Mouse (Mus musculus): ENCODE data around the gene Gm11032.
"Not testable (repeated sequence)": the region's sequence is repeated elsewhere in the genome, so short reads cannot be mapped to it uniquely, and the experiment has no call there.

The Gm11032 gene

DNA sequence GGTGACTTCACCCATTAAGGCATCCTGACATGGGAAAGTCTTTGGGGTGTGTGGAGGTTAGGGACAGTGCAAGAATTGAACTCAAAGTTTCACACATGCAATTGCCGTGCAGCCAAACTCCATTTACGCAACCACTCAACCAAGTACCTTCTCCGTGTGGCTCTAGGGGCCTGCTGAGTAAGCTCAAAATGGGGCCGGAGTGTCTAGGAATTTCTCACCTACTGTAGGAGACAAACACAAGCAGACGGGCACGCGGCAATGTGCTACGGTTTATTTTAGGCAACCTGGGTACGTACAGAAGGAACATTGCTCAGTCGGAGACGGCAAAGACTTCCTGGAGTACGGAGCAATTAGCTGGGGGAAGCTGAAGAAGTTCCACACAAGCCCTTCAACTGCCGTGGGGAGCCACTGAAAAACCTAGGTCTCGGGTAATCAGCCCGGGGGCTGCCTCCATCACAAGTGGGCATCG, at the start of gene Gm11032:
Gm11032 (plus strand) TSS at position 51 of the 469 bp plus-strand sequence.
- no peak for DNase-seq

DNA sequence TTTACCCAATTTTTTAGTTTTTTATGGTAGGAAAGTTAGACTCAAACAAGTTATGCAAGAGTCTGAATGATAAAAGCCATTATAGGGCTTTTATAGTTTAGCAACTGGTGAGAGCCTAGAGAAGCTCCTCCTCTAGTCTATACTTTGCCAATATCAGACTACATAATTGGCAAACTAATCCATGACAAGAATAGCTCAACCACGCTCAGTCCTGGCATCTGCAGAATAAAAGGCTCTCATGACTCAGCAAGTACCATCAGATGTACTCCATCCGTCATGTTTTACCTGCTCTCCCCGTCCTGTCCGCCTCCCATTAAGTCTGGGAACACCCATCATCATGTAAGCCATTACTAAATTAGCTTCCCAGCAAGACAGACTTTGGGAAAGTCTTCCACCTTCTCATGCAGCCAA, 48.4 kb upstream of the Gm11032 start:
- DNase-seq, result no peak

DNA sequence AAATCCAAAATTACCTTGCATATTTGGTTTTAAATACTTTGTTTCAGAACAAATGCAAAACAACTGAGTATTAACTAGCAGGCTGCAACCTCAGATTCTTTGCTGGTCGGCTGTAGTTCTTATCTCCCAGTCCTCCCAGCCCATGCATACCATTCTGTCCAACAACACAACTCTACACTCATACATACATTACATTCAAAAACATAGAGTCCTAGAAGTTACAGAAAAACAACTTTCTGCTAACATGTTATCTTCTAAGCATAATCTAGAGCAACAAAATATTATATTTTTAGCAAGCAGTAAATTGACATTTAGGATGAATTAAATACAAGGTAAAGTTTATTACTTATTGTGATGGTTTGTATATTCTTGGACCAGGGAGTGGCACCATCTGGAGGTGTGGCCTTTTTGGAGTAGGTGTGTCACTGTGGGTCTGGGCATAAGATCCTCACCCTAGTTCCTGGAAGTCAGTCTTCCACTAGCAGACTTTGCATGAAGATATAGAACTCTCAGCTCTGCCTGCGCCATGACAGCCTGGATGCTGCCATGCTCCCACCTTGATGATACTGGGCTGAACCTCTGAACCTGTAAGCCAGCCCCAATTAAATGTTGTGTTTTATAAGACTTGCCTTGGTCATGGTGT, 43.7 kb upstream of the Gm11032 start:
- DNase-seq, result not testable (repeated sequence)

DNA sequence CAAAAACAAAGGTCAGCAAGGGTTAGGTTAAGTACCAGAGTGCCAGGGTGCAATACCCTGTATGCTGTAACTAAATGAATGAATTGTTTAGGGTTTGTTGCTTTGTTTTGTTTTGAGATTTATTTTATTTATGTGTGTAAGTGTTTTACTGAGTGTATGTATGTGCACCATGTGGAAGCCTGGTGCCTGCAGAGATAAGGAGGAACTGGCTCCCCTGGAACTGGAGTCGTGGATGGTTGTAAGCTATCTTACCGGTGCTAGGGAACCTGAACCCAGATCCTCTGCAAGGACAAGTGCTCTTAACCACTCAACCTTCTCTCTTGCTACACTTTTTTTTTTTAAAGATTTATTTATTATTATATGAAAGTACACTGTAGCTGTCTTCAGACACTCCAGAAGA, 42.8 kb upstream of the Gm11032 start:
- no peak for DNase-seq

DNA sequence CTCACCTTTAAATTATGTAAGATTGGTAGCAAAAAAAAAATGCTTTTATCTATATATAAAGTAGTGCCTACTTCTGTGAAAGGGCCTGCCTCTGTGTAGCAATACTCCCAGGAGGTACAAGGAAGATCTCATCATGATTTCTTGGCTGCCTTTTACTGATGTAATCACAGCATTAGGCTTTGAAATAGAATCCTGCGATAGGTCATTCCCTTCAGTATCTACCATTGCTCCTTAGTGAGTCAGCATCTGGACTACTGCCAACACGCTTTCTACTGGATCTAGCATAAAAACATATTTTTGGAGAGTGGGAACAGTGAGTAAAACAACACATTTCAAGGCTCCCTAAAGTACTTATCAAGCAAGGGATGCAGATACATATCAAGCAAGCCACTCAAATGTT, 41.2 kb upstream of the Gm11032 start:
- peak; percentile 64 for DNase-seq

DNA sequence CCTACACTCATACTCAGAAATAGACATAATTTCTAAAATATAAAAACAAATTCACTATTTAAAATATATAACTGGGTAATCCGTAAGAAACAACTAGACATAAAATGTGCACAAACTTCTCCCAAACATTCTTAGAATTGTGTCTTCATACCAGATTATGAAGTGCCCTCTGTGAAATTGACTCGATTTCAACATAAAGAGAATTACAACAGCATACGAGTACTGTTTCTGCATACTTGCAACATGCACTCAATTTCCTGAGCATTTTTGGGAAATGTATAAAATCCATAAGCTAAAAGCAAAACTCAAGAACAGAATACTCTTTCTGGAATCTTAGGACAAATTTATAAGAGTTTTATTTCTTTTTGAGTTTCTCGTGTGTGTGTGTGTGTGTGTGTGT, 28.1 kb upstream of the Gm11032 start:
- no peak for DNase-seq

DNA sequence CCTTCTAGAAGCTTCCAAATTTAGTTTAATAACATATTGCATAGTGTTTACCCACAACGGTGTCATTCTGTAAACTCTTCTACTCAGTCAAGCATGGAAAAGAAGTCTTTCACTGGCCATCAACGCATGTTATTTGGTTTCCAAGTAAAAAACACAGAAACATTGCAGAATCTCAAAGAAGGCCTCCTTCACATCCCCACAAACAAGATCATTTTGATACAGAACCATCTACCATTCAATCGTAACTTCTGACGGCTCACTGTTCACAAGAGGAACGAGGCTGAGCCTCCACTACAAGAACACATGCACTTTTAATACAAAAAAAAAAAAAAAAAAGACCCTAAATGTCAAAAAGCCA, 26.4 kb upstream of the Gm11032 start:
- DNase-seq, result no peak

DNA sequence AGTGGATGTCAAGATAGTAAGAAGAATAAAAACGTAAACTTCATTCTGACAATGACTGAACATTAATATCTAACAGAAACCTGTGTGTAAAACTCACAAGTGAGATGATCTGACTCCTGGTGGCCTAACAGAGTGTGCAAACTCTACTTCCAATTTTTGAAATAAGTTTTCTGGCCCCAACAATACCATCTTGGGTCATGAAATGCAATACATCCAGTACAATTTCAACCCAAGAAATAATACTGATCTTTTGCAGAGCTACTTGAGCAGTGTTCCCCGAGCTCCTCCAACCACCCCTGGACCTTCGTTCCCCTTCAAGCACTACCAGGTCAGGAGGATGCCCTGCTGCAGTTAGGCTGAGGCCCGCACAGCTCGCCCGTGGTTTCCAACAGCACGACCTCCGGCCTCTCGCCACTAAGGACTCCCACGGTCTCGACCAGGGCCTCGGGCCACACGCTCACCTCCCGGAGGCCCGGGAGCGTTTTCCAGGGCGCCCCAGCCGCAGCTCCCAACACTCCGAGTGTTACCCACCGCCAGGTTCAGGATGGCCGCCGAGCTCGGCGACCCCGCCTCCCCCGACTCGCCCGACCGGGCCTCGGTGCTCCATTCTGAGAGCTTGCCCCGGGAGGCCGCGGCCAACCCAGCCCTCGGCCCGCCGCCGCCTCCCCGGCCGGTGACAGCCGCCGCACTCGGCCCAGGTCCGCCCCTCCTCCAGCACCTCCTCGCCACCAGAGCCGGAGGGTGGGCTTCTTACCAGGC, 25.8 kb upstream of the Gm11032 start:
- DNase-seq, result peak; percentile 44

DNA sequence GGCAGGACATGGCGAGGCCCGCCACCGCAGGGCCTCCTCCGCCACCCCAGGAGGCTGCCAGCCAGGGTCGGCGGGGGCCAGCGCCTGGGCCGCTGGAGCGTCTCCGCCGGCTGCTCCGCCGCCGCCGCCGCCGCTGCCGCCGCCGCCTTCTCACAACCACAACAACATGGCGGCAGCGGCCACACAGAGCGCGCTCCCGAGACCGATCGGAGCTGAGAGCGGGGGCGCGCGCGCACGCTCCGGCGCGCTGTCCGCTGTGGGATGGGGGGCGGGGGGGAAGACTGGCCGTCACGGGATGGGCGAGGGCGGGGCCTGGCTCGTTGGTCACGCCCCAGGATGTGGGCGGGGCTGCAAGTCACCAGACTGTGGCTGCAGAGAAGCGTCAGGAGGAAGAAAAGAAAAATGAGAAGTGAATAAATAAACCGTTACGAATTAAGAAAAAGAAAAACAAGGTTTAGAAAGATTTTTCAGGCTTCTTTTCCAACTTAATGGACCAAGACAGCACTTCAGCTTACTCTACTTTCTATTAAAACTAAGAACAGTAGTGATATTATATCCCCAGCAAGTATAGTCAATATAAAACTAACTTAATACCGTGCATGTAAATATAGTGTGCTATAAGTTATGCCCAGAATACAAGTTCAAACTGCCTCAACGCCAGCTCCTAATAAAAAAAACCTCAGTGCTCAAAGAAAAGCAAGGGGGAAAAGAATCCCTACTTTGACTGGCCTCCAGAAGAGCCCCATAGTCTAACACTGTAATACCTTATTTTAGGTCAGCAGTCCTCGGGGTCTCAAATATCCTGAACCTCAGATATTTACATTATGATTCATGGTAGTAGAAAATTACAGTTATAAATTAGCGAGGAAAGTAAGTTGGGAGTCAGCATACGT, 25.0 kb upstream of the Gm11032 start, which contains the start of gene Mtmr3:
Mtmr3 (minus strand) TSS at position 256 of the 893 bp plus-strand sequence.
- peak; percentile 98 for DNase-seq

DNA sequence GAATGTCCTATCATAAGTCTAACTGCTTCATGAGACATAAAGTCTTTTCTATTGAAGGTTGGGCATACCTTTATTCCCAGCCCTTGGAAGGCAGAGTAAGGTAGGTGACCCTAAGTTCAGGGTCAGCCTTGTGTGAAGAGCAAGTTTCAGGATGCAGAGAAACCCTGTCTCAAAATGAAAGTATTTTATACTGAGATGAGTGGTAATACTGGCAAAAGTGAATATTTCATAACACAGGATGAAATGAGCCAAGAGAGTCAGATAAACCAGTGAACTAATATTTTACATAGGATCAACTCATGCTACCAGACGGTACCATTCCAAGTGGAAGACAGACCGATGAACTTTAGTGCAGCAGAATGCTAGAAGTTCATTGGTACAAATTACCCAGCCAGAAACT, 21.5 kb upstream of the Gm11032 start:
- no peak for DNase-seq

DNA sequence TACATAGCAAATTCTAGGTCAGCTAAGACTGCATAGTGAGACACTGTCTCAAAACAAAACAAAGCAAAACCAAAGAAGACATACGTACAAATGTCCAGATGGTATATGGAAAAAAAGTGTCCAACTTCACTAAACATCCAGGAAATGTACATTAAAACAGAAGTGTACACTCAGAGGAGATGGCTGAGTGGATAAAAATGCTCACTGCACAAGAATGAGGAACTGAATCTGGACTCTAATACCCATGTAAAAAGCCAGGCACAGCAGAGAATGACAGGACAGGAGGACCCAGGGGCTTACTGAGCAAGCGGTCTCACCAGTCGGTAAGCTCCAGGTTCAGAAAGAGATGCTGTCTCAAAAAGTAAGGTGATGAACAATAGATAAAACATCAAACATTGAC, 20.0 kb upstream of the Gm11032 start:
- no peak for DNase-seq

DNA sequence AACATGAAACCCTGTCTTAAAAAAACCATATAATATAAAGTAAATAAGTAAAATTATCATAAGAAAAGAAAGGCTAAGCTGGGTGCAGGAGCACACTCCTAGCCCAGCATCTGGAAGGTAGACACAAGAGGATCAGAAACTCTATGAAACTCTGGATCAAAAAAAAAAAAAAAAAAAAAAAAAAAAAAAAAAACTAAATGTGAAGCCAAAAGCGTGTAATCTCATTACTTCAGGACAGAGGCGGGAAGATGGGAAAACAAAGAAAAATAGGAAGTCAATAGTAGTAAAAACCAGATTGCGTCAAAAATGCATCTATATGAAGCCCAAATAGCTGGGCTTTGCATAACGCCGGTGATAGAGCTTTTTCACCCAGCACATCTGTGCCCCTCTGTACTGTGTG, 18.0 kb upstream of the Gm11032 start:
- no peak for DNase-seq

DNA sequence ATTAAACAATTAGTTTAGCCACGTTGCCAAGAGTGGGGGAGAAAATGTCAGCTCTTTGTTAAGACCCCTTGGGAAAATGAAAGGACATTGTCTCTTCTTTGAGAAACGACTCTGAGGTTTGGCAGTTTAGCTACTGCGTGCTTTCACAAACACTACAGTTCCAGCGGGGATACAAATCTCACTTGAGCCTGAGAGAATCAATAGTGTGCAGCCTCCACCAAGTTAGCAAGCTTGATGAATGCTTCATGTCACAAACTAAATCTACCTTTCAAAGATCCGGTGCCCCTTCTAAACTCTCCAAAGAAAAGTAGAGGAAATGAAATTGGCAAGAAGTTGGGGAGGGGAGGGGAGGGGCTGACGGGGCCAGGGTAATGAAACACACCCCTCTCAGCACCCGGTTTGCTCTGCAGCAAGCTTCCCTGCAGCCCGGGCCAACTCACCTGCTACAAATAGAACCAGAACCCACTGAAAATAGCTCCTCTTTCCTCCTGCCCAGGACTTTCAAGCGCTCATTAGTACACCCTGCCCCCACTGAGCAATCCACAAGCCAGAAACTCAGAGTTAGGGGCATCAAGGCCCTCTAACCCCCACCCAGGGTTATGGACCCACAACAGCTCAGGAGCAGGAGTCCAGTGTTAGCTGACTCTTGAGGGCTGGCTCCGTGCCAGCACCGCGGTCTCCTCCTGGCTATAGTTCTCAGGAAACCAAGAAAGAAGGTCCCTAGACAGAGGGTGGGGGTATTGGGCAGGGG, 17.0 kb upstream of the Gm11032 start:
- peak; percentile 33 for DNase-seq

DNA sequence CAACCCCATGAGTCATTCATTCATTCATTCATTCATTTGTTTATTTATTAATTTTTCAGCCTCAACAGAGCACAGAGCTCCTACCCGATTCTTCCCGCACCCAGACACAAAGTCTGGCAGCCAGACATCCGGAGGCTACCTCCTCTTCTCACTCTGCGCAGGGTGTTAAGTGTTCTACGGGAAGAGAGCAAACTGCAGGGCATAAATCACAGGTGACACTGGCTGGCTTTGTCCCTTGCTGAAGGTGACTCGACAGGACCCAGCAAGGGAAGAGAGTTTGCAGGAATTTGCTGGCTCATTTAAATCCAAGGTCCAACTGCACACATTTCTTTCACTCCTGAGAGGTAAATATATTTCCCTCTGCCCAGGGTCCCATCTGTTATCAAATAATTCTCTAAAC, 15.4 kb upstream of the Gm11032 start:
- no peak for DNase-seq

DNA sequence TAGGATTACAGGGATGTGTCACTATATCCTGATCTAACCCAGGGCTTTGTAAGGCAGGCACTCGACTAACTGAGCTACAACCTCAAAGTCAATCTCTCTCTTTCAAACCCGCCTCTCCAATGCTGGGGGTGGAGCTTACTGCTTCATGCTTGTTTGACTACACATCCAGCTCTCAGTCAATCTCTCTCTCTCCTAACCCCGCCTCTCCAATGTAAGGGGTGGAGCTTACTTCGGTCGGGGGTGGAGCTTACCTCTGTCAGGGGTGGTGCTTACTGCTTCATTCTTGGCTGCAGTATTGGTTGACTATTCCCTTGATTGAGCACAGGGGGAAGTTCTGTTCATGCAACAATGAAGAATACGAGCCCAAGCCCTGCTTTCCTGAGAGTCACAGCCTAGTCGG, 14.5 kb upstream of the Gm11032 start:
- no peak for DNase-seq

DNA sequence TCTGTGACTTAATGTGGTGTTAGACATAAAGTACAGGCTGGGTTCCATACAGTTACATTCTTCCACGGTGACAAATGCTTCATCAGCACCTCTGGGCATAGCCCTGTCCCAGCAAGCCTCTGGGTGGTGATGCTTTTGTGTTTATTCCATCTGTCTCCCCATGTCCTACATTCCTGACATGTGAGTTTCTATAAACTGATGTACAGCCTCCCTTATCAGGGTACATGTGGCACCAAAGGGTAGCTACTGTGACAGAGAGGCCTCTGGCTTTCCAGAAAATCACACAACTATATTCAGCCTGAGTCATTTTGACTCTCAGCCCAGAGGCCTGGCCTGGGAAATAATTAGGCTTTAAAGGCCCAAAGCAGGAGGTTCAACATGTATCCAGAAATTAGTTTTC, 13.3 kb upstream of the Gm11032 start:
- no peak for DNase-seq

DNA sequence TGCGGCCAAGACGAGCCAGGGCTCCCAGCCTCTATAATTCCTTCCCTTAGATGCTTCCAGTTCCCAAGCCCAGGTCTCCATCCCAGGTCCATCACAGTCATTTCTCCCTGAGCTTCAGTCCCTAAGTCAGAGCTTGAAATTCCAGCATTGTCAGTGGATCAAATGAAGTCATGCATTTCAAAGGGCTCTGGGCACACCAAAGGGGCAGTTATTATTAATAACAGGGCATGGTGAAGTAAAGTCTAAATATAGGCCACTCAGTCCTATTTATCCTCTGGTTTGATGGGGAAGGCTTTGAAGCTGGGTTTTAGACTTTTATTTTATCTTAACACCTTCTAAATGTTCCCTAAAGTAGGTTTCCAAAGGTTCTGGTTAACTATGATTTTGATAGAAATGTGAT, 8.0 kb upstream of the Gm11032 start:
- no peak for DNase-seq

DNA sequence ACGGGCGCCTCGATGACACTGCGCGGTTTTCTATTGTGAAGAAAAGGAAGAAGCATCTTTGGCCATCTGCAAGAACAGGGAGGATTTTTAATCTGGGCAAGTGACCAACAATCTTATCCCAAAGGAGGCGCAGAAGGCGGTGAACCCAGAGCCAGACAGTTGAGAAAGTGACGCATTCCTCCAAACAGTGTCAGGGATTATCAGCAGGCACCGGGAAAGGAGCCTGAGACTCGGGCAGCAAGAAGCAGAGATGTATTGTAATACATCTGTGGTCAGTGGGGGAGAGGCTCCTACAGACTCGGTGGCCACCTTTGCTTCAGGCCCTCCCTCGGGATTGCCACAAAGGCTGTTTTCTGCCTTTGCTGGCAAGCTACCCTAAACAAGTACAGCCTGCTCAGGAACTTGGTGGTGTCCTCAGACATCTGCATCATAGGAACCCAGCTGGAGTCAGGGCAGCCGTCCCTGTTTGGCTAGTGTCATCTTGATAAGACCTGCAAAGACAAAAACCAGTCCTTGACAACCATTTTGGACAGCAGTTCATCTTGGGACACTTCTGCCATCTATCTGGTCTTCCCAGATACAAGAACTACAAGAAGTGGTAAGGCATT, 738 bp downstream of the Gm11032 start:
- DNase-seq, result no peak

DNA sequence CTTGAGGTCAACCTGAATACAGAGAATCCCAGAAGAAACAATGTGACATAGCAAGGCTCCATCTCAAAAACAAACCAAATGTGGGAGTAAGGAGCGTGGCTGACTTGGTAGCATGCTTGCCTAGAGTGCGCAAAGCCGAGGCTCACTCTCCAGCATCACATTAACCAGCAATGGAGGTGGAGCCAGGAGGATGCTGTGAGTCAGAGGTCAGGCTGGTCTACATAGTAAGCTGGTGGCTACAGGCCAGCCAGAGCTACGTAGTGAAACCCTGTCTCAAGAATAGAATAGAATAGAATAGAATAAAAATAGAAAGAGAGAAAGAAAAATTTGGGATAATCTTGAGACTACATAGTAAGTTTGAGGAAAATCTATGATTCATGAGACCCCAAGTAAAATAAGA, 2.0 kb downstream of the Gm11032 start:
- no peak for DNase-seq

DNA sequence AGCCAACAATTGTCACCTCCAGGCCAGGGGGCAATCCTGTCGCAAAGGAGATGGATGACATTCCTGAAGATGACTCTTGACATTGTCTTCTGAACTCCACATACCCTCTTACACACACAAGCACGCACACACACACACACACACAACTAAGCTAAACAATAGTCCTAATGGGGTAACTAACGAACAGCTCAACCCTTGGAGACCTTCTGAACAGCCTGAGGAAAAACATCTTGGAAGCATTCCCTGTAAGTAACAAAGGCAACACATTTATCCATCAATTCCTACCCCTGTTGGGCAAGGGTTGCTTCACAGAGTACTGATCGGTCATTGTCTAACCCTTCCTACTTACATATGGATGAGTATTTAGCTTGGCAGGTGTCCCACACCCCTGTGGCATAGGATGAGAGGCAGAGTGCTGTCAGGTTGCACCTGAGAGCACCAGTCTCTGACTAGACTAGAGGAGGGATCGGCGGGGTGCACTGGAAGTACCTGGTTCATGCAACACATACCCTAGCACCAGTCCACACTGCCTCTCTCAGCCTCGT, 2.6 kb downstream of the Gm11032 start:
- no peak for DNase-seq

DNA sequence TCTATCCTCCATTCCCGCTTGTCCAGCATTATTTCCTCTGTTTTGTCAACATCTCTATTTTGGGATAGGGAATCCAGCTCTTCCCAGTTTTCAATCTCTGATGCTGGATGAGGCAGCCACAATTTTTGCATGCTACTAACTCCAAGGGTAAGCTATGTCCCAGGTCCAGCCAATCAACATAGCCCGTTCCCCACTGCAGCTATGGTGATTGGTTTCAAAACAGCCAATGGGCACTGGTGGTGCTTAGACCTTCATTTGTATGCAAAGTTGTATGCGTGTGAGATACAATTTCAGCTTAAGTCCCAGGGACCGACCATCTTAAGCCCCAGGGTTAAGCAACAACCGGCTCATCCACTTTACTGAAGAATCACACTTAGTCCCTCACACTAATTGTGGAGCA, 3.1 kb downstream of the Gm11032 start:
- DNase-seq, result no peak

DNA sequence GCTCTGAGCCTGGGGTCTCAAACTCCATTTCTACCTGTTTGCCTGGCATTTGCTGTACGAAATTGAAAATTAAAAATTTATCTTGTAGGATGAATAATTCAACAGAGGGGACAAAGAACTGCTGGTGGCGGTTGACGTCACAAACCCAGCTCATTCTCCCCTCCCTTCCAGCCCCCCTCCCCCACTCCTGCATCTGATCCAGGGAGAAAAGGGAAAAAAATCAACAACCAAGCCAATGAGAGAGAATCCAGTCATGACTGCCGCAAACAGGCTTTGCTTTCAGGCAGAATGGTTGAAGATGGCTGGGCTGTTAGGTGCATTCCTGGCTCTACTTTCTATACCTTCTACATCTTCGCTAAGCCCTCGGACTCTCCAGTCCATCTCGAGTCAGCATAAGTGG, 6.1 kb downstream of the Gm11032 start:
- DNase-seq, result no peak
